Mouse (Mus musculus): ENCODE data around the gene Ubxn6. TPM values are rescaled to one million over a fixed set of nuclear protein-coding genes. Genes with fewer than 3 reads are reported as not detected.

Gene Ubxn6
- polyA plus RNA-seq, 1 experiment from 2014 or later, result 32.7 TPM

DNA sequence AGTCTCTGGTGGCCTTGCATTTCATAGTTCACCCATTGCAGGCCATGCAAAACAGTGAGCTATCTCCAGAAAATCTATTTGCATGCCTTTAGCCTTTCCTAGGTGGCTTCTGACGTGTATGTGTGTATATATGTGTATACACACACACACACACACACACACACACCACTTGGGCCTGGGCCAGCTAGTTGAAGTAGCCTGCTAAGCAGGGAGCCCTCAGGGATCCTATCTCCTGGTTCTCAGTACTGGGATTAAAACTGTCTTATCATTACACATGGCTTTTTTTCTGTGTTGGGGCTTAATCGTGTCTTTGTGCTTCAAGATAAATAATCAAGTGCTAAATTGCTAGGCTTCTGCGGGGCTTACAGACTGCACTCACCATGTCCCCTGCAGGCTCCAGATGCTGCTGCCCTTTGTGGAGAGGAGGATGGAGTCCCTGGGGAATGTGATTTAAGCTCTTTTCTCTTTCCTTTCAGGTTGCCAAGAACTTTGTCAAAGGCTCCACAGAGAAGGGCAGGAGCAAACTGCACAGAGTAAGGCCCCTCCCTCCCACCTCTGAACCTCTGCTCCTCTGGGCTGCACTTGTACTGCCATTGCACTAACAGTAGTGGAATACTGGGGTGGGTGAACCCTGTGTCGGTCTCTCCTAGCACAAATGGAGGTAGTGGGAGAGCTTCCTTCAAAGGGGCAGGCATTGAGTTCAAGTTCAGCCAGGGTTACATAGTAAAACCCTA lies 18.7 kb downstream of the Ubxn6 start:
- WGBS, result 67% methylated on average over 4 of the region's 4 CpGs
- no peak overlapping the region for H3K9ac ChIP-seq (ENCODE audit: low read depth, low read length)

DNA sequence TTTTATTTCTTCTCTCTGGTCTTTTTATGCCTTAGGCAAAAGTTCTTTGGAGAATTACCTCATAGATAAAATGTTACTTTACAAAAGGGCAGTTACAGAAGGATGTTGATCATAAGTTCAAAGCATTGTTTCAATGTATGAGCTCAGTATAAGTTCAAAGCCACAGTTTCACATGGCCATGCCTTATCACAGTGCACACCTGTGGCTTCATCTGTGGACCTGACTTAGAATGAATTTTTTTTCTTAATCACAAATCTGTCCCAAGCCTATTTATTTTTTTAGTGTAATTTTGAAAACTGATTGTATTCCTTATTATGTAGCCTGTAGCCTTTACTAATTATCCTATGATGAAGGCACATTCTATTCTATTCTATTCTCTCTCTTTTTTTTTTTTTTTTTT lies 19.9 kb downstream of the Ubxn6 start:
- no peak for DNase-seq (ENCODE audit: low spot score)
- Histone ChIP-seq H3K27ac (replicated peaks; ENCODE audit: low read depth, low read length) (no peak overlapping the region), H3K9ac (ENCODE audit: low read depth, low read length) (no peak overlapping the region), H3K4me3 (ENCODE audit: low read depth, low read length) (no peak overlapping the region), H3K27me3 (replicated peaks; ENCODE audit: control insufficient read depth, insufficient read depth, low read length) (no peaks in the 10 kb centered on the region), H3K9me3 (ENCODE audit: control insufficient read depth, low read length) (no peaks in the 10 kb centered on the region), H3K4me1 (ENCODE audit: control insufficient read depth, insufficient read depth, low read length) (no peaks in the 10 kb centered on the region), H3K36me3 (ENCODE audit: control insufficient read depth, insufficient read depth, low read length) (peaks cover 71% of the 10 kb centered on the region), H3K4me2 (ENCODE audit: low read depth, low read length) (no peak overlapping the region)
- ATAC-seq (ENCODE audit: low read depth), result no peak

More for the DNA sequence above, 18.7 kb downstream of the Ubxn6 start:
- ATAC-seq (ENCODE audit: low read depth) (no peak), DNase-seq (ENCODE audit: low spot score) (peak; percentile 20)
- no peak overlapping the region for H3K4me2 ChIP-seq (ENCODE audit: low read depth, low read length)
- no peaks in the 10 kb centered on the region for H3K9me3 ChIP-seq (ENCODE audit: control insufficient read depth, low read length)
- H3K4me1 ChIP-seq (ENCODE audit: control insufficient read depth, insufficient read depth, low read length), result no peaks in the 10 kb centered on the region
- no peaks in the 10 kb centered on the region for H3K27me3 ChIP-seq (replicated peaks; ENCODE audit: control insufficient read depth, insufficient read depth, low read length)
- no peak overlapping the region for H3K4me3 ChIP-seq (ENCODE audit: low read depth, low read length)
- peaks cover 73% of the 10 kb centered on the region for H3K36me3 ChIP-seq (ENCODE audit: control insufficient read depth, insufficient read depth, low read length)
- no peak overlapping the region for H3K27ac ChIP-seq (replicated peaks; ENCODE audit: low read depth, low read length)

DNA sequence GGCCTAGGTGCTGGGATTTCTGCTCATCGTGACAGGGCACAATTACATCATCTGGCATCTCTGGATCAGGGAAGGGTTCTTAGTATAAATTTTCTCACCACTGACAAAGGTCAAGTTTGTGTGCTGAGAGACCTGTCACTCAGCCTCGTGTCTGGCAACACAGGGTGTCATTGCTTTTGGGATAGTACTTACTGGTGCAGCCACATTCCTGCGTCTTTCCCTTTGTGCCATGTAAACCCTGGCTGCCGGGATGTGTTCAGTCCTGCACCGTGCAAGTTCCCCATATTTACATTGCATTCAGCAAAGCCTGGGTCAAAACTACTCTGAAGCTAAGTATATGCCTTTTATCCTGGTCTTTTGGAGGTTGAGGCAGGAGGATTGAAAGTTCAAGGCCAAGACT lies 23.5 kb downstream of the Ubxn6 start:
- WGBS, result 81% methylated on average over 5 of the region's 5 CpGs
- DNase-seq (ENCODE audit: low spot score), result no peak
- peak; percentile 47; the same call in 1 of the 2 replicates for ATAC-seq (ENCODE audit: low read depth)

GRCm38 (mm10) chr17:56040857-56041163 lies 34.0 kb downstream of the Ubxn6 start:
- Histone ChIP-seq H3K4me1 (ENCODE audit: control insufficient read depth, insufficient read depth, low read length) (no peaks in the 10 kb centered on the region), H3K36me3 (ENCODE audit: control insufficient read depth, insufficient read depth, low read length) (peaks cover 22% of the 10 kb centered on the region), H3K27me3 (replicated peaks; ENCODE audit: control insufficient read depth, insufficient read depth, low read length) (no peaks in the 10 kb centered on the region), H3K9me3 (ENCODE audit: control insufficient read depth, low read length) (no peaks in the 10 kb centered on the region), H3K4me3 (ENCODE audit: low read depth, low read length) (peak overlapping the region; percentile 80), H3K27ac (replicated peaks; ENCODE audit: low read depth, low read length) (peak overlapping the region; percentile 78), H3K4me2 (ENCODE audit: low read depth, low read length) (peak overlapping the region; percentile 72), H3K9ac (ENCODE audit: low read depth, low read length) (peak overlapping the region; percentile 91)
- WGBS, result 3% methylated on average over 12 of the region's 12 CpGs
- ATAC-seq (ENCODE audit: low read depth) (no peak), DNase-seq (ENCODE audit: low spot score) (no peak)

More for the DNA sequence above, 23.5 kb downstream of the Ubxn6 start:
- Histone ChIP-seq H3K36me3 (ENCODE audit: control insufficient read depth, insufficient read depth, low read length) (peaks cover 71% of the 10 kb centered on the region), H3K9me3 (ENCODE audit: control insufficient read depth, low read length) (no peaks in the 10 kb centered on the region), H3K4me3 (ENCODE audit: low read depth, low read length) (no peak overlapping the region), H3K27me3 (replicated peaks; ENCODE audit: control insufficient read depth, insufficient read depth, low read length) (no peaks in the 10 kb centered on the region), H3K27ac (replicated peaks; ENCODE audit: low read depth, low read length) (no peak overlapping the region), H3K4me2 (ENCODE audit: low read depth, low read length) (no peak overlapping the region), H3K9ac (ENCODE audit: low read depth, low read length) (no peak overlapping the region), H3K4me1 (ENCODE audit: control insufficient read depth, insufficient read depth, low read length) (no peaks in the 10 kb centered on the region)

DNA sequence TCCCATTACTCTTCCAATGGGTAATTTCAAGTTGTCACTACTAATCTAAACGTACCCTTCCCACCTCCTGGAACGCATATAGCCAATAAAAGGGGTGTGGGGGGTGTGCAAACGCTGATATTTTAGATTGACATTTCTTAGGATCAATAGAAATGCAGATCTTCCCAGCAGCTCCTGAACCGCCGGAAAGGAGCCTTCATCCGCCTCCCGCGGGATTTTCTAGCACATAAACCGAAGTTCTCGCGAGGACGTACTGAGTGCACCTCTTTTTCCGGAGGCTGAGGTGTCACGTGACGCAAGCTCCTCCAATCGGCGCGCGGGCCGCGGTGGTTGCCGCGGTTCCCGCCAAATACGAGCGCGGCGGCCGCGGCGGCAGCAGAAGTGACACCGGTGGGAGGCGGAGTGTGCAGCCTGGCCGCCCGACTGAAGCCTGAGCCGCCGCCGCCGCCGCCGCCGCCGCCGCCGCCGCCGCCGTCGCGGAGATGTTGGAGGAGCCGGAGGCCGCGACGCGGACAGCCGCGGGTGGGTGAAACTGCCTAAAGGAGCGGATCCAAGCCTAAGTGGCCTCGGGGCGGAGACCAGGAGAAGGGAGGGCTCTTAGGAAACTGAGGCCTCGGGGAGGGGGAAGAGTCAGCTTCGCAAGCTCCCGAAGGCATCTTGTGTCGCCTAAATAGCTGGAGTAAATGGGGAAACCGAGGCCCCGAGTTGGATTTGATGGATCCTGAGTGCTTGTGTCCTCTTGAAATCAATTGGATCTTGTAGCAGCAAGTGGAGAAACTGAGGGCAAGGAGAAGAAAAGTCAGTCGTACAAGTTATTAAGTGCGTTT lies 34.6 kb downstream of the Ubxn6 start, which contains the start of gene Chaf1a:
Gene Chaf1a (plus strand): TSS at position 410 of the 827 bp plus-strand sequence.
- H3K9ac ChIP-seq (ENCODE audit: low read depth, low read length), result peak within 1 kb of the TSS; percentile 91
- H3K4me1 ChIP-seq (ENCODE audit: control insufficient read depth, insufficient read depth, low read length), result peaks cover under 1% of the 10 kb centered on the region
- under 1% methylated on average over 59 of the region's 68 CpGs for WGBS
- H3K4me2 ChIP-seq (ENCODE audit: low read depth, low read length), result peak within 1 kb of the TSS; percentile 72
- peak within 1 kb of the TSS; percentile 78 for H3K27ac ChIP-seq (replicated peaks; ENCODE audit: low read depth, low read length)
- peak within 1 kb of the TSS; percentile 80 for H3K4me3 ChIP-seq (ENCODE audit: low read depth, low read length)
- peak; percentile 100 for DNase-seq (ENCODE audit: low spot score)
- peak; percentile 90 for ATAC-seq (ENCODE audit: low read depth)
- H3K36me3 ChIP-seq (ENCODE audit: control insufficient read depth, insufficient read depth, low read length), result peaks cover 18% of the 10 kb centered on the region
- no peaks in the 10 kb centered on the region for H3K27me3 ChIP-seq (replicated peaks; ENCODE audit: control insufficient read depth, insufficient read depth, low read length)
- H3K9me3 ChIP-seq (ENCODE audit: control insufficient read depth, low read length), result no peaks in the 10 kb centered on the region

DNA sequence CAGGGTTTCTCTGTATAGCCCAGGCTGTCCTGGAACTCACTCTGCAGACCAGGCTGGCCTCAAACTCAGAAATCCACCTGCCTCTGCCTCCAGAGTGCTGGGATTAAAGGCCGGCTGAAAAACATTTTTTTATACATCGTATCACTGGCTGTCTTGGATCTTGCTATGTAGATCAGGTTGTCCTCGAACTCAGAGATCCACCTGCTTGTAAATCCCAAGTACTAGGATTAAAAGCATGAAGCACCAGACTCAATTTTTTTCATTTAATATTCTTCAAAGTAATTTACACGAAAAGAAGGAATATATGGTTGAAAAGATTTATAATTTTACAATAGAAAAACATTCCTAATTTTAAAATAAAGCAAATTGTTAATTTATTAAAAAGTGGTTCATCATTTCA lies 35.5 kb downstream of the Ubxn6 start:
- Histone ChIP-seq H3K36me3 (ENCODE audit: control insufficient read depth, insufficient read depth, low read length) (peaks cover 15% of the 10 kb centered on the region), H3K9ac (ENCODE audit: low read depth, low read length) (no peak overlapping the region; the same call in 1 of the 2 replicates), H3K27ac (replicated peaks; ENCODE audit: low read depth, low read length) (no peak overlapping the region), H3K4me2 (ENCODE audit: low read depth, low read length) (peak overlapping the region; percentile 72), H3K27me3 (replicated peaks; ENCODE audit: control insufficient read depth, insufficient read depth, low read length) (no peaks in the 10 kb centered on the region), H3K4me3 (ENCODE audit: low read depth, low read length) (peak overlapping the region; percentile 80; the same call in 1 of the 2 replicates), H3K9me3 (ENCODE audit: control insufficient read depth, low read length) (no peaks in the 10 kb centered on the region), H3K4me1 (ENCODE audit: control insufficient read depth, insufficient read depth, low read length) (peaks cover 10% of the 10 kb centered on the region)
- ATAC-seq (ENCODE audit: low read depth) (no peak), DNase-seq (ENCODE audit: low spot score) (no peak)
- 73% methylated on average over 4 of the region's 4 CpGs for WGBS

- no peak overlapping the region for H3K9ac ChIP-seq (ENCODE audit: low read depth, low read length)
- WGBS, result 81% methylated on average over 8 of the region's 8 CpGs
- no peak overlapping the region for H3K4me2 ChIP-seq (ENCODE audit: low read depth, low read length)
- H3K27me3 ChIP-seq (replicated peaks; ENCODE audit: control insufficient read depth, insufficient read depth, low read length), result no peaks in the 10 kb centered on the region
- no peak for ATAC-seq (ENCODE audit: low read depth)
- H3K27ac ChIP-seq (replicated peaks; ENCODE audit: low read depth, low read length), result no peak overlapping the region
- peaks cover 16% of the 10 kb centered on the region for H3K4me1 ChIP-seq (ENCODE audit: control insufficient read depth, insufficient read depth, low read length)
- no peak overlapping the region for H3K4me3 ChIP-seq (ENCODE audit: low read depth, low read length)
- H3K9me3 ChIP-seq (ENCODE audit: control insufficient read depth, low read length), result no peaks in the 10 kb centered on the region
- no peak for DNase-seq (ENCODE audit: low spot score)
- H3K36me3 ChIP-seq (ENCODE audit: control insufficient read depth, insufficient read depth, low read length), result peaks cover 15% of the 10 kb centered on the region
Measured at GRCm38 (mm10) chr17:56038583-56039261, 36.1 kb downstream of the Ubxn6 start.

DNA sequence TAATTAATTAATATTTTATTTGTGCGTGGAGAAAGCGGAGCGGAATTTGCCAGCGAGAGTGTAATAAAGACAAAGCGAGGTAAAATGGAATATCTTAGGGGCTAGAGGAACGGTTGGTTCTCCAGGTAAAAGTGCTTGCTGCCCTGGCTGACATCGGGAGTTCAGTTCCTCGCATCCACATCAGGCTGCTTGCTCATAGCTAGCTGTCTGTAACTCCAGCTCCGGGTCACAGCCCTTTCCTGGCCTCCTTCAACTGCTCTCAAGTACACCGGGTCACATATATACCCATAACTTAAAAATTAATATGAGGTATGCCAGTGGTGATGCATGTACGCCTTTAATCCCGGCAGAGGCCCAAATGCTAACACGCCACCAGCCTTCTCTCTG lies 37.9 kb downstream of the Ubxn6 start:
- Histone ChIP-seq H3K4me2 (ENCODE audit: low read depth, low read length) (peak overlapping the region; percentile 48), H3K4me3 (ENCODE audit: low read depth, low read length) (peak overlapping the region; percentile 32), H3K36me3 (ENCODE audit: control insufficient read depth, insufficient read depth, low read length) (peaks cover 22% of the 10 kb centered on the region), H3K4me1 (ENCODE audit: control insufficient read depth, insufficient read depth, low read length) (peaks cover 18% of the 10 kb centered on the region), H3K9me3 (ENCODE audit: control insufficient read depth, low read length) (no peaks in the 10 kb centered on the region), H3K27me3 (replicated peaks; ENCODE audit: control insufficient read depth, insufficient read depth, low read length) (no peaks in the 10 kb centered on the region), H3K9ac (ENCODE audit: low read depth, low read length) (peak overlapping the region; percentile 60), H3K27ac (replicated peaks; ENCODE audit: low read depth, low read length) (no peak overlapping the region)
- DNase-seq (ENCODE audit: low spot score) (no peak), ATAC-seq (ENCODE audit: low read depth) (no peak; the same call in 1 of the 2 replicates)
- 35% methylated on average over 13 of the region's 13 CpGs for WGBS
